Mouse (Mus musculus): ENCODE measurements at regions not wholly inside any gene's neighbourhood (a gene's known extent, or its start where the extent isn't known, plus 50 kb on each side); places are given as distances from the start of the nearest gene placed in this dataset.

GRCm38 (mm10) chr12:7919709-7920324, 57.6 kb upstream of the Apob start:
- DNase-seq (ENCODE audit: low spot score): no peak

- no peak for DNase-seq (ENCODE audit: low spot score)
Measured at GRCm38 (mm10) chr12:7920888-7921287, 56.6 kb upstream of the Apob start.
